Mouse (Mus musculus): ENCODE measurements at regions not wholly inside any gene's neighbourhood (a gene's known extent, or its start where the extent isn't known, plus 50 kb on each side); places are given as distances from the start of the nearest gene placed in this dataset.

GRCm38 (mm10) chr13:83001118-83001517, 502.7 kb upstream of the Mef2c start:
- Histone ChIP-seq H3K4me1 (replicated peaks; ENCODE audit: control insufficient read depth, insufficient read depth, low read length) (no peaks in the 10 kb centered on the region), H3K27ac (ENCODE audit: control insufficient read depth, insufficient read depth, low read length) (no peak overlapping the region), H3K27me3 (ENCODE audit: control insufficient read depth, insufficient read depth, low read length) (no peaks in the 10 kb centered on the region), H3K36me3 (ENCODE audit: control insufficient read depth, insufficient read depth, low read length) (no peaks in the 10 kb centered on the region), H3K4me3 (ENCODE audit: control insufficient read depth, insufficient read depth, low read length) (no peak overlapping the region)
- DNase-seq = no peak
- TF ChIP-seq POLR2A (IDR thresholded peaks at IDR 0.05; ENCODE audit: control insufficient read depth, extremely low read depth, insufficient read depth, low read length, poor library complexity) = no peak

- no peak for TF ChIP-seq POLR2A (IDR thresholded peaks at IDR 0.05; ENCODE audit: control insufficient read depth, extremely low read depth, insufficient read depth, low read length, poor library complexity)
- no peak for TF ChIP-seq CTCF (IDR thresholded peaks at IDR 0.05; ENCODE audit: borderline replicate concordance, control insufficient read depth, extremely low read depth, insufficient read depth, low read length, poor library complexity)
- H3K4me1 ChIP-seq (replicated peaks; ENCODE audit: control insufficient read depth, insufficient read depth, low read length) = no peaks in the 10 kb centered on the region
- H3K27ac ChIP-seq (ENCODE audit: control insufficient read depth, insufficient read depth, low read length) = no peak overlapping the region
- DNase-seq = no peak
- no peaks in the 10 kb centered on the region for H3K36me3 ChIP-seq (ENCODE audit: control insufficient read depth, insufficient read depth, low read length)
- H3K4me3 ChIP-seq (ENCODE audit: control insufficient read depth, insufficient read depth, low read length) = no peak overlapping the region
- no peaks in the 10 kb centered on the region for H3K27me3 ChIP-seq (ENCODE audit: control insufficient read depth, insufficient read depth, low read length)
Measured at GRCm38 (mm10) chr13:83016686-83017085, 487.1 kb upstream of the Mef2c start.

- no peak for DNase-seq
- 18% methylated on average over 3 of the region's 3 CpGs for WGBS
- no peaks in the 10 kb centered on the region for H3K27me3 ChIP-seq (ENCODE audit: control insufficient read depth, insufficient read depth, low read length)
- TF ChIP-seq CTCF (IDR thresholded peaks at IDR 0.05; ENCODE audit: borderline replicate concordance, control insufficient read depth, extremely low read depth, insufficient read depth, low read length, poor library complexity) = no peak
- TF ChIP-seq POLR2A (IDR thresholded peaks at IDR 0.05; ENCODE audit: control insufficient read depth, extremely low read depth, insufficient read depth, low read length, poor library complexity) = no peak
- no peaks in the 10 kb centered on the region for H3K4me1 ChIP-seq (replicated peaks; ENCODE audit: control insufficient read depth, insufficient read depth, low read length)
- H3K27ac ChIP-seq (ENCODE audit: control insufficient read depth, insufficient read depth, low read length) = no peak overlapping the region
- H3K36me3 ChIP-seq (ENCODE audit: control insufficient read depth, insufficient read depth, low read length) = no peaks in the 10 kb centered on the region
- H3K4me3 ChIP-seq (ENCODE audit: control insufficient read depth, insufficient read depth, low read length) = no peak overlapping the region
Measured at GRCm38 (mm10) chr13:83020829-83021228, 483.0 kb upstream of the Mef2c start.

GRCm38 (mm10) chr13:83023972-83024371, 479.9 kb upstream of the Mef2c start:
- TF ChIP-seq POLR2A (IDR thresholded peaks at IDR 0.05; ENCODE audit: control insufficient read depth, extremely low read depth, insufficient read depth, low read length, poor library complexity) (no peak), CTCF (IDR thresholded peaks at IDR 0.05; ENCODE audit: borderline replicate concordance, control insufficient read depth, extremely low read depth, insufficient read depth, low read length, poor library complexity) (no peak)
- H3K27me3 ChIP-seq (ENCODE audit: control insufficient read depth, insufficient read depth, low read length) = no peaks in the 10 kb centered on the region
- 93% methylated on average over 4 of the region's 4 CpGs for WGBS
- no peak for DNase-seq
- no peaks in the 10 kb centered on the region for H3K4me1 ChIP-seq (replicated peaks; ENCODE audit: control insufficient read depth, insufficient read depth, low read length)
- H3K27ac ChIP-seq (ENCODE audit: control insufficient read depth, insufficient read depth, low read length) = no peak overlapping the region
- no peaks in the 10 kb centered on the region for H3K36me3 ChIP-seq (ENCODE audit: control insufficient read depth, insufficient read depth, low read length)
- H3K4me3 ChIP-seq (ENCODE audit: control insufficient read depth, insufficient read depth, low read length) = no peak overlapping the region

- no peak for DNase-seq
- Histone ChIP-seq H3K36me3 (ENCODE audit: control insufficient read depth, insufficient read depth, low read length) (no peaks in the 10 kb centered on the region), H3K27ac (ENCODE audit: control insufficient read depth, insufficient read depth, low read length) (no peak overlapping the region), H3K4me3 (ENCODE audit: control insufficient read depth, insufficient read depth, low read length) (no peak overlapping the region), H3K4me1 (replicated peaks; ENCODE audit: control insufficient read depth, insufficient read depth, low read length) (no peaks in the 10 kb centered on the region), H3K27me3 (ENCODE audit: control insufficient read depth, insufficient read depth, low read length) (no peaks in the 10 kb centered on the region)
- no peak for TF ChIP-seq POLR2A (IDR thresholded peaks at IDR 0.05; ENCODE audit: control insufficient read depth, extremely low read depth, insufficient read depth, low read length, poor library complexity)
- TF ChIP-seq CTCF (IDR thresholded peaks at IDR 0.05; ENCODE audit: borderline replicate concordance, control insufficient read depth, extremely low read depth, insufficient read depth, low read length, poor library complexity) = no peak
Measured at GRCm38 (mm10) chr13:83035962-83036361, 467.9 kb upstream of the Mef2c start.

GRCm38 (mm10) chr13:83041506-83041905, 462.3 kb upstream of the Mef2c start:
- Histone ChIP-seq H3K4me1 (replicated peaks; ENCODE audit: control insufficient read depth, insufficient read depth, low read length) (no peaks in the 10 kb centered on the region), H3K4me3 (ENCODE audit: control insufficient read depth, insufficient read depth, low read length) (no peak overlapping the region), H3K27ac (ENCODE audit: control insufficient read depth, insufficient read depth, low read length) (no peak overlapping the region), H3K27me3 (ENCODE audit: control insufficient read depth, insufficient read depth, low read length) (no peaks in the 10 kb centered on the region), H3K36me3 (ENCODE audit: control insufficient read depth, insufficient read depth, low read length) (no peaks in the 10 kb centered on the region)
- WGBS = 69% methylated on average over 1 of the region's 1 CpGs
- TF ChIP-seq POLR2A (IDR thresholded peaks at IDR 0.05; ENCODE audit: control insufficient read depth, extremely low read depth, insufficient read depth, low read length, poor library complexity) (no peak), CTCF (IDR thresholded peaks at IDR 0.05; ENCODE audit: borderline replicate concordance, control insufficient read depth, extremely low read depth, insufficient read depth, low read length, poor library complexity) (no peak)
- no peak for DNase-seq

- H3K4me1 ChIP-seq (replicated peaks; ENCODE audit: control insufficient read depth, insufficient read depth, low read length) = no peaks in the 10 kb centered on the region
- DNase-seq = no peak
- H3K27ac ChIP-seq (ENCODE audit: control insufficient read depth, insufficient read depth, low read length) = no peak overlapping the region
- no peak for TF ChIP-seq POLR2A (IDR thresholded peaks at IDR 0.05; ENCODE audit: control insufficient read depth, extremely low read depth, insufficient read depth, low read length, poor library complexity)
- no peak for TF ChIP-seq CTCF (IDR thresholded peaks at IDR 0.05; ENCODE audit: borderline replicate concordance, control insufficient read depth, extremely low read depth, insufficient read depth, low read length, poor library complexity)
- WGBS = 93% methylated on average over 6 of the region's 6 CpGs
- no peak overlapping the region for H3K4me3 ChIP-seq (ENCODE audit: control insufficient read depth, insufficient read depth, low read length)
- H3K27me3 ChIP-seq (ENCODE audit: control insufficient read depth, insufficient read depth, low read length) = no peaks in the 10 kb centered on the region
- H3K36me3 ChIP-seq (ENCODE audit: control insufficient read depth, insufficient read depth, low read length) = no peaks in the 10 kb centered on the region
Measured at GRCm38 (mm10) chr13:83045516-83045915, 458.3 kb upstream of the Mef2c start.

Data from thymus, adult 2 months (tissue).